Mouse (Mus musculus): ENCODE data around the gene Rpl24.
"Not testable (repeated sequence)": the region's sequence is repeated elsewhere in the genome, so short reads cannot be mapped to it uniquely, and the experiment has no call there.

Rpl24 gene

GRCm38 (mm10) chr16:55966212-55966871 is at the start of gene Rpl24:
Gene Rpl24, plus strand, starts transcription at chr16:55966275.
- peak; percentile 96 to 98 for DNase-seq

- DNase-seq = no peak
These were observed 44.0 kb upstream of the Rpl24 start for GRCm38 (mm10) chr16:55922079-55922478.

- DNase-seq = no peak
These were observed 42.1 kb upstream of the Rpl24 start for GRCm38 (mm10) chr16:55924010-55924409.

GRCm38 (mm10) chr16:55933681-55934343 is 32.3 kb upstream of the Rpl24 start:
- peak in 1 of 2 experiments; percentile 51 for DNase-seq

- DNase-seq = peak; percentile 93 to 96
These were observed 31.5 kb upstream of the Rpl24 start, which contains the start of gene Cep97 for GRCm38 (mm10) chr16:55934453-55935037. Gene Cep97, minus strand, starts transcription at chr16:55934855.

- DNase-seq = no peak
These were observed 27.3 kb upstream of the Rpl24 start for GRCm38 (mm10) chr16:55938761-55939160.

- peak; percentile 38 to 60 for DNase-seq
These were observed 26.4 kb upstream of the Rpl24 start for GRCm38 (mm10) chr16:55939703-55940102.

- no peak for DNase-seq
These were observed 25.3 kb upstream of the Rpl24 start for GRCm38 (mm10) chr16:55940781-55941180.

- DNase-seq = no peak
These were observed 18.8 kb upstream of the Rpl24 start for GRCm38 (mm10) chr16:55947266-55947665.

GRCm38 (mm10) chr16:55947876-55948410 is 18.1 kb upstream of the Rpl24 start:
- not testable (repeated sequence) for DNase-seq

- DNase-seq = peak in 1 of 2 experiments; percentile 46
These were observed 17.1 kb upstream of the Rpl24 start for GRCm38 (mm10) chr16:55948963-55949362.

GRCm38 (mm10) chr16:55950462-55950861 is 15.6 kb upstream of the Rpl24 start:
- no peak for DNase-seq

GRCm38 (mm10) chr16:55950946-55951678 is 15.0 kb upstream of the Rpl24 start:
- DNase-seq = peak; percentile 75 to 86

GRCm38 (mm10) chr16:55951679-55952327 is 14.3 kb upstream of the Rpl24 start:
- no peak for DNase-seq

- DNase-seq = no peak
These were observed 13.3 kb upstream of the Rpl24 start for GRCm38 (mm10) chr16:55952771-55953170.

- not testable (repeated sequence) for DNase-seq
These were observed 11.9 kb upstream of the Rpl24 start for GRCm38 (mm10) chr16:55954196-55954595.

- DNase-seq = not testable (repeated sequence)
These were observed 3.0 kb upstream of the Rpl24 start for GRCm38 (mm10) chr16:55963068-55963467.

- DNase-seq = peak; percentile 53 to 69
These were observed 1.7 kb upstream of the Rpl24 start for GRCm38 (mm10) chr16:55964126-55964949.

- DNase-seq = no peak
These were observed 1.1 kb downstream of the Rpl24 start for GRCm38 (mm10) chr16:55967221-55967620.

GRCm38 (mm10) chr16:55969147-55969546 is 3.1 kb downstream of the Rpl24 start:
- DNase-seq = peak; percentile 41 to 73

GRCm38 (mm10) chr16:55970416-55970815 is 4.3 kb downstream of the Rpl24 start:
- no peak for DNase-seq

Measured in kidney, postnatal 36 days (tissue).